ENCODE assay signal across 24 mouse cellular contexts in the genomic region with DNA sequence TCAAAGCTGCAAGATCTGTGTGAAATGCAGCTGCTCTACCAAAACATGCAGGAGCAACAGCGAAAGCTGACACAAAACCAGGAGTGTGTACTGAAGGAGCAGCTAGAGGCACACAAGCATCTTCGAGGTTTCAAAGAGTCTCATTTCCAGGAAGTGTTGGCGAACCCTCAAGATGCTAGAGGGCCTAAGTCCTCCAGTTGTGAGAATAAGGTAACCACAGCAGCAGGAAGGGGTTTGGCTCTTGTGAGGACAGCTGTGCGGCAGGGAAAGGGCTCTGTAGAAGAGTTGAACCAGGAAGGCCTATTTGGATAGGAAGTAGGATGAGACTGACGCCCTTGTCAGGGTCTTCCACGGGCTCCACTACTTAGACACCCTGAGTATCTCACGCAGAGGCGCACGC. TPM values are rescaled to one million over a fixed set of nuclear protein-coding genes. Genes with fewer than 3 reads are reported as not detected.
DNase-seq lines count a peak whose midpoint lies in the region; ATAC-seq lines count a peak whose summit lies in the region.
"Had no signal": no experiment of that assay in that cellular context is flagged by ENCODE, and none has a peak within 500 bp of the region (broad histone marks: within the 10 kb centered on the region; RNA-seq: fewer than 3 reads in every experiment).

No protein-coding gene starts in this region.

- no peaks in the 10 kb centered on the region for H3K27me3 ChIP-seq in heart, embryonic 12.5 days (replicated peaks)
- H3K27me3 ChIP-seq: embryonic facial prominence, embryonic 12.5 days; heart, embryonic 15.5 days; kidney, embryonic 15.5 days had no signal

- no peak overlapping the region for H3K4me2 ChIP-seq in heart, embryonic 12.5 days
- H3K4me2 ChIP-seq: embryonic facial prominence, embryonic 12.5 days; heart, embryonic 15.5 days; hindbrain, embryonic 14.5 days; kidney, embryonic 15.5 days had no signal

- no peaks in the 10 kb centered on the region for H3K9me3 ChIP-seq in heart, embryonic 12.5 days (replicated peaks)
- H3K9me3 ChIP-seq: embryonic facial prominence, embryonic 12.5 days; heart, embryonic 15.5 days; kidney, embryonic 15.5 days had no signal

- no peak overlapping the region for H3K4me3 ChIP-seq in heart, embryonic 12.5 days
- H3K4me3 ChIP-seq: embryonic facial prominence, embryonic 12.5 days; erythroblast, embryonic 14.5 days; heart, adult 2 months; heart, embryonic 15.5 days; kidney, embryonic 15.5 days had no signal

- H3K4me1 ChIP-seq in heart, embryonic 12.5 days (replicated peaks): no peaks in the 10 kb centered on the region; the same call in 1 of the 2 replicates
- H3K4me1 ChIP-seq: embryonic facial prominence, embryonic 12.5 days; heart, embryonic 15.5 days; kidney, embryonic 15.5 days had no signal

- ATAC-seq in heart, embryonic 12.5 days (ENCODE audit: insufficient number of reproducible peaks, low FRiP score): no peak
- 0 out of 2 replicates have a peak, but pooled peaks have one; percentile 3 for ATAC-seq in common myeloid progenitor, adult 5-6 weeks (replicated peaks; ENCODE audit: low read depth, poor library complexity, severe bottlenecking)
- ATAC-seq: forebrain, embryonic 14.5 days; intestine, embryonic 16.5 days had no signal

- 76% methylated on average over 9 of the region's 9 CpGs for whole genome bisulfite sequencing in heart, embryonic 12.5 days

- DNase-seq in heart, adult 11 months: peak; percentile 88
- peak; percentile 46 for DNase-seq in CD4-positive helper T cell, adult 2 months (ENCODE audit: low read depth, low spot score)
- DNase-seq in thymus, postnatal 14 days: peak; percentile 48
- DNase-seq in left cerebral cortex, adult 18-20 months (ENCODE audit: low spot score in 2 of 2): no peak
- DNase-seq in right cerebral cortex, adult 2 months (ENCODE audit: low spot score in 2 of 2): no peak
- DNase-seq in lung, postnatal 10 days: no peak
- DNase-seq: adrenal gland, adult 8-10 months; cerebellum, adult 9-10 months; gastrocnemius, postnatal 14 days; heart, adult 2 months; liver; lung, adult 18-20 months; lung, postnatal 36 days; right cerebral cortex, adult 18-20 months had no signal

- no peak overlapping the region for H3K9ac ChIP-seq in heart, embryonic 12.5 days
- H3K9ac ChIP-seq: embryonic facial prominence, embryonic 12.5 days; heart, embryonic 15.5 days; hindbrain, embryonic 14.5 days; kidney, embryonic 15.5 days had no signal

- peaks cover 59% of the 10 kb centered on the region for H3K36me3 ChIP-seq in heart, embryonic 12.5 days

- H3K27ac ChIP-seq in heart, embryonic 12.5 days (ENCODE audit: poor library complexity, severe bottlenecking): no peak overlapping the region
- H3K27ac ChIP-seq: embryonic facial prominence, embryonic 12.5 days; heart, adult 2 months; heart, embryonic 15.5 days; hindbrain, embryonic 14.5 days; kidney, embryonic 15.5 days had no signal

RNA-seq across cellular contexts. Expression of gene Flnc, which starts 17.6 kb away (rescaled TPM):
- polyA plus RNA-seq in heart, embryonic 12.5 days (2016; fragmentation: Nextera tagmentation; extraction: Ambion mirVana): 90.7 and 98.1 TPM in 2 replicates
- not detected in 2 replicates for total RNA-seq in common myeloid progenitor, adult 5-6 weeks (2017)
- 1 to 10 TPM; 1.4 to 1.5 TPM for total RNA-seq in left cerebral cortex, adult 18-20 months (2021)
- polyA plus RNA-seq: erythroblast, embryonic 14.5 days had no signal

RNA-seq across cellular contexts. Expression of gene Ccdc136, which starts 19.3 kb away (rescaled TPM):
- 25.1 and 27.0 TPM in 2 replicates for polyA plus RNA-seq in heart, embryonic 12.5 days (2016; fragmentation: Nextera tagmentation; extraction: Ambion mirVana)
- not detected in 2 replicates for total RNA-seq in common myeloid progenitor, adult 5-6 weeks (2017)
- total RNA-seq in left cerebral cortex, adult 18-20 months (2021): 100 to 1,000 TPM; 105 to 113 TPM
- polyA plus RNA-seq: erythroblast, embryonic 14.5 days had no signal

RNA-seq across cellular contexts. Expression of gene Opn1sw, which starts 27.2 kb away (rescaled TPM):
- polyA plus RNA-seq in heart, embryonic 12.5 days (2016; fragmentation: Nextera tagmentation; extraction: Ambion mirVana): 0.65 and 0.69 TPM in 2 replicates
- total RNA-seq in common myeloid progenitor, adult 5-6 weeks (2017): not detected in 2 replicates
- under 1 TPM; 0.14 to 0.30 TPM for total RNA-seq in left cerebral cortex, adult 18-20 months (2021)
- total RNA-seq: adrenal gland, adult 8-10 months; heart, adult 2 months had no signal
- polyA plus RNA-seq: erythroblast, embryonic 14.5 days; heart, adult 2 months had no signal

RNA-seq across cellular contexts. Expression of gene Atp6v1f, which starts 52.1 kb away (rescaled TPM):
- 175 and 189 TPM in 2 replicates for polyA plus RNA-seq in heart, embryonic 12.5 days (2016; fragmentation: Nextera tagmentation; extraction: Ambion mirVana)
- total RNA-seq in common myeloid progenitor, adult 5-6 weeks (2017): 89.8 and 130 TPM in 2 replicates
- total RNA-seq in left cerebral cortex, adult 18-20 months (2021): 100 to 1,000 TPM; 262 TPM

RNA-seq across cellular contexts. Expression of gene Atp6v1fnb, which starts 55.8 kb away (rescaled TPM):
- polyA plus RNA-seq in heart, embryonic 12.5 days (2016; fragmentation: Nextera tagmentation; extraction: Ambion mirVana): not detected in 2 replicates
- 1.3 TPM in 1 of 2 replicates, not detected in the other for total RNA-seq in common myeloid progenitor, adult 5-6 weeks (2017)
- under 1 TPM in 1 of 2 experiments, not detected in 1; 0.54 TPM for total RNA-seq in left cerebral cortex, adult 18-20 months (2021)
- total RNA-seq: gastrocnemius, postnatal 14 days; heart, adult 2 months had no signal
- polyA plus RNA-seq: erythroblast, embryonic 14.5 days; heart, adult 2 months; heart, embryonic 15.5 days; hindbrain, embryonic 14.5 days; intestine, embryonic 16.5 days; kidney, embryonic 15.5 days; neural tube, embryonic 11.5 days had no signal

Comparison
In these comparisons a context has a peak if more than half of its experiments do, and no peak if none do; other contexts are left out.
1. DNase-seq: peak in heart, adult 11 months (single experiment), CD4-positive helper T cell, adult 2 months (single experiment) and thymus, postnatal 14 days (single experiment); none in left cerebral cortex, adult 18-20 months (0 of 2), right cerebral cortex, adult 2 months (0 of 2) and lung, postnatal 10 days (single experiment).
2. RNA of gene Ccdc136, which starts 19.3 kb away (total RNA-seq): 105 to 113 TPM in left cerebral cortex, adult 18-20 months; not detected in common myeloid progenitor, adult 5-6 weeks; every median in the first group is over 100 times any median in the second.